Mouse (Mus musculus): ENCODE data around the gene Thsd7a. TPM values are rescaled to one million over a fixed set of nuclear protein-coding genes. Genes with fewer than 3 reads are reported as not detected.

Gene Thsd7a
- total and polyA plus RNA-seq, 2 experiments from 2014 or later: 17.1 to 27.3 TPM

DNA sequence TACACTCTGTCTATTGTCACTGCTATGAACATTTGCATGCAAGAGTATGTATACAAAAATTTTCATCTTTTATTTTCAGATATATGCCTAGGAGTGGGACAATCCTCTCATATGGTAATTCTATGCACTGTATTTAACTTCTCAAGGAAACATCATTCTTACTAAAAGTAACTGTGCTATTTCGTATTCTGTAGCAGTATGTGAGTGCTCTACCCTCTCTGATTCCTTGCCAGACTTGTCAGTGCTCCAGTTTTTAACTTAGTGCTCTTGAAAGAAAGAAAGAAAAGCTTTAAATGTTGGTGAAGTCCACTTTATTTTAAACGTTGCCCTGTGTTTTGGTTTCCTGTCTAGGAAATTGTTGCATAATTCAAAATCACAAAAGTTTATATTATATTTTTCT lies 395.6 kb downstream of the Thsd7a start:
- Histone ChIP-seq H3K27me3 (ENCODE audit: insufficient read depth, low read length) (no peaks in the 10 kb centered on the region), H3K27ac (ENCODE audit: low read depth, low read length) (no peak overlapping the region), H3K9me3 (ENCODE audit: low read length) (0 out of 2 replicates have a peak, but pooled peaks cover 4% of the 10 kb centered on the region), H3K36me3 (ENCODE audit: insufficient read depth, low read length) (no peaks in the 10 kb centered on the region), H3K4me2 (ENCODE audit: low read depth, low read length, poor library complexity, severe bottlenecking) (no peak overlapping the region), H3K9ac (replicated peaks; ENCODE audit: low read length, poor library complexity, severe bottlenecking) (no peak overlapping the region), H3K4me3 (ENCODE audit: low read depth, low read length) (no peak overlapping the region), H3K4me1 (ENCODE audit: insufficient read depth, low read length) (no peaks in the 10 kb centered on the region)
- DNase-seq (ENCODE audit: low spot score): no peak
- ATAC-seq (ENCODE audit: low FRiP score): no peak
- 79% methylated on average over 2 of the region's 2 CpGs for WGBS
- no peak for TF ChIP-seq CTCF (IDR thresholded peaks at IDR 0.05)

DNA sequence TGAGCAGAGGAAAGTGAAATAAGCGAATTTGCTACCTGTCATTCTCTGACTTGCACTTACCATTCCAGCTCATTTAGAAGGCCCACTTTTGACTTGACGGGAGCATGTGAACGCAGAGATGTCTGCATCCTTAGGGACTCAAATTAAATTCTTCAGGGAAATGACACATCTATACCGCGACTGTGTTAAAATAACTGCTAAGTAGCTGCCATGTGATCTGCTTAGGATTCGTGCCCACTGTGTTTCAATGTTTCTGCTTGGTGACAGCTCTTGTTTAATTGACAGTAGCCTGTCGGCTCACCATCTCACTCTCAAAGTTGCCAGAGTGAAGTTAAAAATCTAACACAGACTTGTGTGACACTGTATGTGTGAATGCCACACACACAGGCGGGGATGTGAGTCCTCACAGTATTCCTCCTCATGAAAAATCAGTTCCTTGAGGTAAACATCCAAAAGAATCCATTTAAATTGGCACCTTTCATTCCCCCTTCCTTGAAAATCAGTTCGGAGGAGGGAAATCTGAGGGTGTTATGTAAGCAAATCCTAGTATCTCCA lies 397.0 kb downstream of the Thsd7a start:
- Histone ChIP-seq H3K4me2 (ENCODE audit: low read depth, low read length, poor library complexity, severe bottlenecking) (no peak overlapping the region), H3K36me3 (ENCODE audit: insufficient read depth, low read length) (no peaks in the 10 kb centered on the region), H3K4me3 (ENCODE audit: low read depth, low read length) (no peak overlapping the region), H3K9ac (replicated peaks; ENCODE audit: low read length, poor library complexity, severe bottlenecking) (no peak overlapping the region), H3K27me3 (ENCODE audit: insufficient read depth, low read length) (no peaks in the 10 kb centered on the region), H3K27ac (ENCODE audit: low read depth, low read length) (no peak overlapping the region), H3K9me3 (ENCODE audit: low read length) (0 out of 2 replicates have a peak, but pooled peaks cover 4% of the 10 kb centered on the region), H3K4me1 (ENCODE audit: insufficient read depth, low read length) (no peaks in the 10 kb centered on the region)
- TF ChIP-seq CTCF (IDR thresholded peaks at IDR 0.05): no peak
- ATAC-seq (ENCODE audit: low FRiP score): peak; percentile 42; the same call in 1 of the 2 replicates
- 59% methylated on average over 9 of the region's 9 CpGs for WGBS
- no peak for DNase-seq (ENCODE audit: low spot score)

GRCm38 (mm10) chr6:12350753-12351152 lies 398.5 kb downstream of the Thsd7a start:
- ATAC-seq (ENCODE audit: low FRiP score): peak; percentile 56; the same call in 1 of the 2 replicates
- H3K9me3 ChIP-seq (ENCODE audit: low read length): no peaks in the 10 kb centered on the region
- no peak overlapping the region for H3K9ac ChIP-seq (replicated peaks; ENCODE audit: low read length, poor library complexity, severe bottlenecking)
- 26% methylated on average over 5 of the region's 5 CpGs for WGBS
- H3K4me3 ChIP-seq (ENCODE audit: low read depth, low read length): no peak overlapping the region
- peak overlapping the region; percentile 28 for H3K4me2 ChIP-seq (ENCODE audit: low read depth, low read length, poor library complexity, severe bottlenecking)
- peak; percentile 74 for DNase-seq (ENCODE audit: low spot score)
- H3K27me3 ChIP-seq (ENCODE audit: insufficient read depth, low read length): no peaks in the 10 kb centered on the region
- H3K36me3 ChIP-seq (ENCODE audit: insufficient read depth, low read length): no peaks in the 10 kb centered on the region
- H3K27ac ChIP-seq (ENCODE audit: low read depth, low read length): no peak overlapping the region
- TF ChIP-seq CTCF (IDR thresholded peaks at IDR 0.05): peak; percentile 81
- no peaks in the 10 kb centered on the region for H3K4me1 ChIP-seq (ENCODE audit: insufficient read depth, low read length)

GRCm38 (mm10) chr6:12349105-12349759 lies 400.0 kb downstream of the Thsd7a start:
- no peak for DNase-seq (ENCODE audit: low spot score)
- Histone ChIP-seq H3K27ac (ENCODE audit: low read depth, low read length) (no peak overlapping the region), H3K36me3 (ENCODE audit: insufficient read depth, low read length) (no peaks in the 10 kb centered on the region), H3K4me1 (ENCODE audit: insufficient read depth, low read length) (no peaks in the 10 kb centered on the region), H3K4me2 (ENCODE audit: low read depth, low read length, poor library complexity, severe bottlenecking) (no peak overlapping the region), H3K9ac (replicated peaks; ENCODE audit: low read length, poor library complexity, severe bottlenecking) (no peak overlapping the region), H3K27me3 (ENCODE audit: insufficient read depth, low read length) (no peaks in the 10 kb centered on the region), H3K4me3 (ENCODE audit: low read depth, low read length) (no peak overlapping the region), H3K9me3 (ENCODE audit: low read length) (no peaks in the 10 kb centered on the region)
- no peak for TF ChIP-seq CTCF (IDR thresholded peaks at IDR 0.05)
- no peak for ATAC-seq (ENCODE audit: low FRiP score)
- WGBS: 43% methylated on average over 3 of the region's 3 CpGs

GRCm38 (mm10) chr6:12348667-12349066 lies 400.5 kb downstream of the Thsd7a start:
- no peaks in the 10 kb centered on the region for H3K36me3 ChIP-seq (ENCODE audit: insufficient read depth, low read length)
- no peak overlapping the region for H3K27ac ChIP-seq (ENCODE audit: low read depth, low read length)
- no peak overlapping the region for H3K4me2 ChIP-seq (ENCODE audit: low read depth, low read length, poor library complexity, severe bottlenecking)
- ATAC-seq (ENCODE audit: low FRiP score) (no peak), DNase-seq (ENCODE audit: low spot score) (no peak)
- H3K4me3 ChIP-seq (ENCODE audit: low read depth, low read length): no peak overlapping the region
- H3K9me3 ChIP-seq (ENCODE audit: low read length): no peaks in the 10 kb centered on the region
- no peaks in the 10 kb centered on the region for H3K27me3 ChIP-seq (ENCODE audit: insufficient read depth, low read length)
- no peak for TF ChIP-seq CTCF (IDR thresholded peaks at IDR 0.05)
- no peak overlapping the region for H3K9ac ChIP-seq (replicated peaks; ENCODE audit: low read length, poor library complexity, severe bottlenecking)
- no peaks in the 10 kb centered on the region for H3K4me1 ChIP-seq (ENCODE audit: insufficient read depth, low read length)

All from midbrain, postnatal 0 days (tissue).